Mouse (Mus musculus) left cerebral cortex, postnatal 25 days (tissue): Measurements from ENCODE around the gene Rsbn1. TPM values are rescaled to one million over a fixed set of nuclear protein-coding genes. Genes with fewer than 3 reads are reported as not detected.

ENCODE experiments used
- DNase-seq, 2 experiments: peaks; one replicate each; pipeline ENCODE4 v3.0.0; 2022; ENCODE audit warnings: low spot score in 2 of 2, mixed read lengths in 1 of 2
- intact Hi-C: fragments of 180-260 bp; cut with DNase I; formaldehyde crosslinking; loops from one replicate; pipeline ENCODE4 v1.15.1; 2025
- total RNA-seq, 2 experiments: library from RNA; stranded (reverse); gene quantifications; 2 replicates each; pipeline ENCODE4 v1.2.3; 2021

Gene Rsbn1
- 10 to 100 TPM; 21.9 to 22.9 TPM for total RNA-seq

- intact Hi-C loops = loop anchor here (1.0 to 10.0 kb wide), 3 partner anchors 54 to 531 kb away; partner anchors contain the start of genes Hipk1 and Phtf1
Measured at GRCm38 (mm10) chr3:103914010-103914669, at the start of gene Rsbn1. TSS of gene Rsbn1 (plus strand) at chr3:103914120.

GRCm38 (mm10) chr3:103864200-103864599 lies 49.7 kb upstream of the Rsbn1 start:
- intact Hi-C loops = no loop called here

More at GRCm38 (mm10) chr3:103914010-103914669, at the start of gene Rsbn1:
- peak; percentile 96 to 99 for DNase-seq

GRCm38 (mm10) chr3:103867424-103867971 lies 46.4 kb upstream of the Rsbn1 start:
- no peak for DNase-seq
- intact Hi-C loops = no loop called here

More at GRCm38 (mm10) chr3:103864200-103864599, 49.7 kb upstream of the Rsbn1 start:
- no peak for DNase-seq

- no peak for DNase-seq
- intact Hi-C loops = no loop called here
Measured at GRCm38 (mm10) chr3:103868008-103868407, 45.9 kb upstream of the Rsbn1 start.

- peak in 1 of 2 experiments; percentile 14 for DNase-seq
- intact Hi-C loops = no loop called here
Measured at GRCm38 (mm10) chr3:103872663-103873098, 41.2 kb upstream of the Rsbn1 start.

GRCm38 (mm10) chr3:103874329-103874728 lies 39.6 kb upstream of the Rsbn1 start:
- intact Hi-C loops = no loop called here

GRCm38 (mm10) chr3:103885946-103886345 lies 28.0 kb upstream of the Rsbn1 start:
- intact Hi-C loops = loop anchor here (2.0 to 10.0 kb wide), 3 partner anchors 31 to 491 kb away; partner anchors contain the start of gene Bcl2l15
- DNase-seq = peak in 1 of 2 experiments; percentile 8

More at GRCm38 (mm10) chr3:103874329-103874728, 39.6 kb upstream of the Rsbn1 start:
- no peak for DNase-seq

GRCm38 (mm10) chr3:103887581-103887980 lies 26.3 kb upstream of the Rsbn1 start:
- intact Hi-C loops = loop anchor here (1.0 to 10.0 kb wide), 3 partner anchors 55 to 493 kb away; partner anchors contain the start of genes Ap4b1, Bcl2l15, Dclre1b and Gm43064
- peak; percentile 61 to 62 for DNase-seq

GRCm38 (mm10) chr3:103893374-103893773 lies 20.5 kb upstream of the Rsbn1 start:
- intact Hi-C loops = no loop called here
- no peak for DNase-seq

- intact Hi-C loops = no loop called here
Measured at GRCm38 (mm10) chr3:103904705-103905104, 9.2 kb upstream of the Rsbn1 start.

GRCm38 (mm10) chr3:103907335-103908030 lies 6.4 kb upstream of the Rsbn1 start:
- intact Hi-C loops = no loop called here
- no peak for DNase-seq

More at GRCm38 (mm10) chr3:103904705-103905104, 9.2 kb upstream of the Rsbn1 start:
- DNase-seq = no peak

- intact Hi-C loops = no loop called here
- DNase-seq = no peak
Measured at GRCm38 (mm10) chr3:103908781-103909180, 5.1 kb upstream of the Rsbn1 start.

- intact Hi-C loops = loop anchor here (10.0 kb wide), 1 partner anchor 531 kb away; no protein-coding TSS in a partner anchor
- DNase-seq = no peak
Measured at GRCm38 (mm10) chr3:103913451-103913961, 414 bp upstream of the Rsbn1 start.

GRCm38 (mm10) chr3:103914732-103915508 lies 1.0 kb downstream of the Rsbn1 start:
- peak; percentile 41 to 55 for DNase-seq
- intact Hi-C loops = loop anchor here (1.0 to 10.0 kb wide), 3 partner anchors 53 to 530 kb away; partner anchors contain the start of genes Hipk1 and Phtf1

- peak in 1 of 2 experiments; percentile 27 for DNase-seq
- intact Hi-C loops = loop anchor here (2.0 to 10.0 kb wide), 2 partner anchors 125 to 529 kb away; partner anchors contain the start of gene Hipk1
Measured at GRCm38 (mm10) chr3:103915509-103915896, 1.6 kb downstream of the Rsbn1 start.

- peak in 1 of 2 experiments; percentile 37 for DNase-seq
- intact Hi-C loops = loop anchor here (10.0 kb wide), 1 partner anchor 528 kb away; no protein-coding TSS in a partner anchor
Measured at GRCm38 (mm10) chr3:103916205-103916838, 2.4 kb downstream of the Rsbn1 start.

- intact Hi-C loops = loop anchor here (10.0 kb wide), 1 partner anchor 528 kb away; no protein-coding TSS in a partner anchor
- DNase-seq = no peak
Measured at GRCm38 (mm10) chr3:103916839-103917237, 2.9 kb downstream of the Rsbn1 start.

- DNase-seq = no peak
- intact Hi-C loops = no loop called here
Measured at GRCm38 (mm10) chr3:103920094-103920493, 6.2 kb downstream of the Rsbn1 start.
